Mouse (Mus musculus) frontal cortex, postnatal 36 days (tissue): ENCODE results near the gene Dnah6.

ENCODE experiments used
- DNase-seq, 2 experiments: peaks; one replicate each; pipeline ENCODE4 v3.0.0; 2022; ENCODE audit warnings: low spot score in 2 of 2

Dnah6 gene

GRCm38 (mm10) chr6:73221189-73221957 is at the start of gene Dnah6:
Gene Dnah6 (minus strand): TSS chr6:73221651.
- DNase-seq, result peak; percentile 84 to 93

- DNase-seq, result no peak
These were observed 47.9 kb upstream of the Dnah6 start for GRCm38 (mm10) chr6:73269374-73269773.

- no peak for DNase-seq
These were observed 46.4 kb upstream of the Dnah6 start for GRCm38 (mm10) chr6:73267738-73268311.

- DNase-seq, result no peak
These were observed 43.4 kb upstream of the Dnah6 start for GRCm38 (mm10) chr6:73264801-73265200.

- no peak for DNase-seq
These were observed 38.7 kb upstream of the Dnah6 start for GRCm38 (mm10) chr6:73260110-73260509.

- DNase-seq, result no peak
These were observed 35.6 kb upstream of the Dnah6 start for GRCm38 (mm10) chr6:73257068-73257467.

- DNase-seq, result no peak
These were observed 33.1 kb upstream of the Dnah6 start for GRCm38 (mm10) chr6:73254307-73255228.

GRCm38 (mm10) chr6:73253584-73253983 is 32.1 kb upstream of the Dnah6 start:
- DNase-seq, result no peak

- no peak for DNase-seq
These were observed 31.6 kb upstream of the Dnah6 start for GRCm38 (mm10) chr6:73253006-73253405.

- DNase-seq, result no peak
These were observed 30.9 kb upstream of the Dnah6 start for GRCm38 (mm10) chr6:73252396-73252795.

- no peak for DNase-seq
These were observed 29.9 kb upstream of the Dnah6 start for GRCm38 (mm10) chr6:73251336-73251735.

- DNase-seq, result no peak
These were observed 28.4 kb upstream of the Dnah6 start for GRCm38 (mm10) chr6:73249851-73250250.

- DNase-seq, result no peak
These were observed 27.6 kb upstream of the Dnah6 start for GRCm38 (mm10) chr6:73249049-73249422.

- DNase-seq, result peak; percentile 90 to 95
These were observed 27.0 kb upstream of the Dnah6 start, which contains the start of gene Suclg1 for GRCm38 (mm10) chr6:73248237-73249048. Gene Suclg1 (plus strand): TSS chr6:73248382.

GRCm38 (mm10) chr6:73247452-73247851 is 26.0 kb upstream of the Dnah6 start:
- no peak for DNase-seq

- no peak for DNase-seq
These were observed 25.4 kb upstream of the Dnah6 start for GRCm38 (mm10) chr6:73246821-73247220.

GRCm38 (mm10) chr6:73235650-73236049 is 14.2 kb upstream of the Dnah6 start:
- no peak for DNase-seq

- no peak for DNase-seq
These were observed 12.9 kb upstream of the Dnah6 start for GRCm38 (mm10) chr6:73234302-73234900.

GRCm38 (mm10) chr6:73233202-73233726 is 11.8 kb upstream of the Dnah6 start:
- DNase-seq, result no peak

GRCm38 (mm10) chr6:73232152-73232584 is 10.7 kb upstream of the Dnah6 start:
- DNase-seq, result no peak

- DNase-seq, result no peak
These were observed 7.4 kb upstream of the Dnah6 start for GRCm38 (mm10) chr6:73228881-73229280.
